Mouse (Mus musculus): ENCODE results near the gene A830031A19Rik. TPM values are rescaled to one million over a fixed set of nuclear protein-coding genes. Genes with fewer than 3 reads are reported as not detected.

A830031A19Rik gene
- polyA plus RNA-seq, 1 experiment from 2014 or later, result not detected

DNA sequence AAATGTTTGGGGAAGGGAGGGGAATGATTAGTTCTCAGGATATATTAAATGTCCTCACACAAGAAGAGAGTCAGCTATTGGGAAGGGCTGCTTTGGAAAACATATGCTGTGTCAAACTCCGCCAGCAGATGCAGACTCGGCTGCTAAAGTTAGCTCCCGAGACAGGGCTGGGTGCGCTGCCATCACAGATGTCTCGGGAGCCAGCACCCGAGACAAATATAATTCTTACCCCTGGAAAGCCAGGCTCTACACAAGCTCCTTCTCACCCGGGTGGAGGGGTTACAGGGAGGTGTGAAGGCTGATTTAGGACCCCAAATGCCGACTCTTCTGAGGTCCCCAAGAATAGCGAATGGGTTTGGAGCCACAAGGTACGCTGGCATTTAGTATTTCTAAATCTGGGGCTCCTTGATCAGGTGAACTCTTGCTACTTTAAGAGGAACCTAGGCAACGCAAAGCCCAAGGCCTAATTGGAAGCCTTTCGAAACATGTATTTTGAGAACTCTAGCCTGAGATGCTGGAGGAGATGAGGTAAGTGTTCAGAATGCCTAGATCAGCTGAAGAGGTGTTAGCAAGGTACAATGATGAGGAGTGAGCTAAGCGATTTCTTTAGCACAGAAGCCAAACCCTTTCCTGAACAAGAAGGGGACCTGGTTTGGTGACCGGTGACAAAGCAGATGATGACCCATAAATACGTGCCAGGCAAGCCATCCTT, 69.3 kb downstream of the A830031A19Rik start:
- WGBS, result 54% methylated on average over 15 of the region's 15 CpGs
- Histone ChIP-seq H3K4me1 (ENCODE audit: control insufficient read depth in 2 of 2, insufficient read depth in 2 of 2, low read length in 2 of 2) (peaks cover 0 to 4% of the 10 kb centered on the region in 2 experiments; a peak in 1 of 4 replicates), H3K27ac (replicated peaks in 1 of 2; ENCODE audit: control insufficient read depth in 1 of 2, insufficient read depth in 1 of 2, low read depth in 2 of 2, low read length in 2 of 2) (no peak overlapping the region), H3K36me3 (ENCODE audit: control insufficient read depth, insufficient read depth, low read length) (no peaks in the 10 kb centered on the region), H3K4me2 (ENCODE audit: low read length) (no peak overlapping the region), H3K4me3 (ENCODE audit: control insufficient read depth in 1 of 2, insufficient read depth in 1 of 2, low read depth in 1 of 2, low read length in 2 of 2) (no peak overlapping the region), H3K9ac (ENCODE audit: low read length) (no peak overlapping the region), H3K27me3 (ENCODE audit: control insufficient read depth, insufficient read depth, low read length) (no peaks in the 10 kb centered on the region), H3K9me3 (ENCODE audit: control insufficient read depth, low read length) (no peaks in the 10 kb centered on the region)
- ATAC-seq (ENCODE audit: insufficient number of reproducible peaks, insufficient read depth, low FRiP score, low read depth), result no peak

DNA sequence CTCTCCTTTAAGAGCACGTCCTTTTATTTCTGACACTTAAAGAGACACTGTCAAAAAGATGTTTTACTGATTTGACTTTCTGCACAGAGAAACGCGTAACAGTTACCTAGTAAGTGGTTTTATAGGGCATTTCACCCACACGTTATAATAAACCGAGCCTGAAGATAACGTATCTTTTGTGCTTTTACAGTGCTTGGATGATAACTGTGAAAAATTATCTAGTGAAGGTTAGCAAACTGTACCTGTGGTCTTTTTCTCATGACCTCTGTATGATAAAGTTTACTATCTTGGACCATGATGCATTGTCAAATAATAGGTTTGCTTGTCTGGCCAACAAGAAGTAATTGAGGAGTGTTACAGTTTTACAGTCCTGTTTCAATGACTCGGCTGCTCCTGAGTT, 74.2 kb downstream of the A830031A19Rik start:
- Histone ChIP-seq H3K4me3 (ENCODE audit: control insufficient read depth in 1 of 2, insufficient read depth in 1 of 2, low read depth in 1 of 2, low read length in 2 of 2) (no peak overlapping the region), H3K27me3 (ENCODE audit: control insufficient read depth, insufficient read depth, low read length) (no peaks in the 10 kb centered on the region)
- 71% methylated on average over 7 of the region's 7 CpGs for WGBS

More for the DNA sequence above, 74.2 kb downstream of the A830031A19Rik start:
- Histone ChIP-seq H3K9ac (ENCODE audit: low read length) (no peak overlapping the region), H3K9me3 (ENCODE audit: control insufficient read depth, low read length) (no peaks in the 10 kb centered on the region), H3K27ac (replicated peaks in 1 of 2; ENCODE audit: control insufficient read depth in 1 of 2, insufficient read depth in 1 of 2, low read depth in 2 of 2, low read length in 2 of 2) (no peak overlapping the region), H3K4me2 (ENCODE audit: low read length) (no peak overlapping the region), H3K36me3 (ENCODE audit: control insufficient read depth, insufficient read depth, low read length) (no peaks in the 10 kb centered on the region), H3K4me1 (ENCODE audit: control insufficient read depth in 2 of 2, insufficient read depth in 2 of 2, low read length in 2 of 2) (peaks cover 0 to 2% of the 10 kb centered on the region in 2 experiments; a peak in 1 of 4 replicates)
- ATAC-seq (ENCODE audit: insufficient number of reproducible peaks, insufficient read depth, low FRiP score, low read depth), result no peak

Small RNAs within 50 kb of the gene (microRNA-seq; reads per million reads assigned to microRNA genes)
- gene Gm44381, result not detected

Other genes starting within 250 kb of the A830031A19Rik start
- gene Papolg, start 179.8 kb downstream of the A830031A19Rik start, polyA plus RNA-seq (2014; fragmentation: Nextera tagmentation; extraction: Ambion mirVana), result 9.6 and 10.6 TPM in 2 replicates
- 17.3 and 17.4 TPM in 2 replicates for gene Bcl11a, start 3.0 kb upstream of the A830031A19Rik start, polyA plus RNA-seq (2014; fragmentation: Nextera tagmentation; extraction: Ambion mirVana)

Data from heart, embryonic 14.5 days (tissue).